Mouse (Mus musculus) kidney, postnatal 0 days (tissue): ENCODE measurements around the gene Triap1. TPM values are rescaled to one million over a fixed set of nuclear protein-coding genes. Genes with fewer than 3 reads are reported as not detected.
A peak's percentile ranks its signal among the peaks of the same experiment; 100 is the strongest.
"Not testable (repeated sequence)": the region's sequence is repeated elsewhere in the genome, so short reads cannot be mapped to it uniquely, and the experiment has no call there.

ENCODE experiments used
- ATAC-seq: fragments of 200-750 bp; cut with Nextera tagmentation; replicated peaks from 2 replicates; pipeline ENCODE4 v1.8.0; 2017; ENCODE audit warnings: low read depth, moderate number of reproducible peaks, moderate TSS enrichment, moderate library complexity; ENCODE audit not compliant: low FRiP score
- DNase-seq: peaks from one replicate; pipeline ENCODE4 v3.0.0-alpha.2; 2016; ENCODE audit warnings: low spot score
- H3K27ac ChIP-seq: fragments of 300-500 bp; sonication (generic); 2 replicates; pipeline ENCODE4 v1.5.1; 2014; ENCODE audit warnings: mild to moderate bottlenecking
- H3K27me3 ChIP-seq: fragments of 300-500 bp; sonication (generic); 2 replicates; pipeline ENCODE4 v1.6.1; 2014; ENCODE audit warnings: low read length, mixed read lengths; ENCODE audit not compliant: insufficient read depth
- H3K36me3 ChIP-seq: fragments of 300-500 bp; sonication (generic); 2 replicates; pipeline ENCODE4 v1.6.1; 2014; ENCODE audit warnings: low read length, mixed read lengths; ENCODE audit not compliant: insufficient read depth
- H3K4me1 ChIP-seq: fragments of 300-500 bp; sonication (generic); replicated peaks from 2 replicates; pipeline ENCODE4 v1.6.1; 2014; ENCODE audit warnings: antibody characterized with exemption, low read length, mixed read lengths; ENCODE audit not compliant: insufficient read depth
- H3K4me2 ChIP-seq: fragments of 300-500 bp; sonication (generic); 2 replicates; pipeline ENCODE4 v1.6.1; 2014; ENCODE audit warnings: mild to moderate bottlenecking, low read length, moderate library complexity, mixed read lengths
- H3K4me3 ChIP-seq: fragments of 300-500 bp; sonication (generic); replicated peaks from 2 replicates; pipeline ENCODE4 v1.5.1; 2014; ENCODE audit warnings: low read depth, low read length
- H3K9ac ChIP-seq: fragments of 300-500 bp; sonication (generic); 2 replicates; pipeline ENCODE4 v1.6.1; 2014; ENCODE audit warnings: low read depth, low read length
- H3K9me3 ChIP-seq: fragments of 300-500 bp; sonication (generic); replicated peaks from 2 replicates; pipeline ENCODE4 v1.6.1; 2016; ENCODE audit warnings: low read length, inconsistent platforms, mixed read lengths
- CTCF ChIP-seq: IDR thresholded peaks from 2 replicates; pipeline ENCODE4 v1.5.1; 2016; ENCODE audit warnings: antibody characterized with exemption, low read depth, mild to moderate bottlenecking, moderate library complexity
- WGBS: fragments of 180-500 bp; shearing (Covaris S2); extraction: QIAGEN DNeasy Blood & Tissue Kit; methylation state at CpG from one replicate; pipeline ENCODE4 v1.1.7; 2014; 5-methylcytosine and 5-hydroxymethylcytosine counted together
- polyA plus RNA-seq: library from polyadenylated mRNA; unstranded; fragments of >200 nt; fragmentation: Nextera tagmentation; extraction: Ambion mirVana; gene quantifications from 2 replicates; pipeline ENCODE4 v1.2.1, GENCODE M21; 2015

Triap1 gene
- polyA plus RNA-seq, 1 experiment from 2014 or later: 59.0 TPM

GRCm38 (mm10) chr5:115301615-115302014 lies 39.4 kb upstream of the Triap1 start:
- peak overlapping the region; percentile 79 for H3K4me3 ChIP-seq
- whole genome bisulfite sequencing: 16% methylated on average over 13 of the region's 13 CpGs
- no peak for ATAC-seq
- H3K36me3 ChIP-seq: peaks cover 15% of the 10 kb centered on the region
- H3K4me2 ChIP-seq: peak overlapping the region; percentile 62
- no peaks in the 10 kb centered on the region for H3K9me3 ChIP-seq
- peak overlapping the region; percentile 54 for H3K27ac ChIP-seq
- DNase-seq: no peak
- TF ChIP-seq CTCF: no peak
- H3K9ac ChIP-seq: peak overlapping the region; percentile 49
- H3K4me1 ChIP-seq: peaks cover 13% of the 10 kb centered on the region; the same call in 1 of the 2 replicates
- no peaks in the 10 kb centered on the region for H3K27me3 ChIP-seq

GRCm38 (mm10) chr5:115302190-115302589 lies 38.8 kb upstream of the Triap1 start:
- not testable (repeated sequence) for H3K27me3 ChIP-seq, H3K9me3 ChIP-seq, DNase-seq, H3K9ac ChIP-seq, ATAC-seq, H3K4me2 ChIP-seq, H3K27ac ChIP-seq, H3K4me3 ChIP-seq, H3K36me3 ChIP-seq
- 74% methylated on average over 3 of the region's 7 CpGs for WGBS
- peaks cover 13% of the 10 kb centered on the region; the same call in 1 of the 2 replicates for H3K4me1 ChIP-seq

- Histone ChIP-seq H3K9ac (no peak overlapping the region), H3K27me3 (no peaks in the 10 kb centered on the region), H3K9me3 (no peaks in the 10 kb centered on the region), H3K4me2 (no peak overlapping the region), H3K27ac (no peak overlapping the region), H3K36me3 (no peaks in the 10 kb centered on the region), H3K4me1 (peaks cover 4% of the 10 kb centered on the region; the same call in 1 of the 2 replicates), H3K4me3 (no peak overlapping the region)
- 88% methylated on average over 4 of the region's 4 CpGs for WGBS
- ATAC-seq: no peak
- DNase-seq: no peak
- TF ChIP-seq CTCF: no peak
Observed at GRCm38 (mm10) chr5:115312354-115312753, 28.7 kb upstream of the Triap1 start.

GRCm38 (mm10) chr5:115312816-115313667 lies 28.0 kb upstream of the Triap1 start:
- no peak for TF ChIP-seq CTCF
- Histone ChIP-seq H3K36me3 (no peaks in the 10 kb centered on the region), H3K27ac (no peak overlapping the region), H3K9ac (no peak overlapping the region), H3K27me3 (no peaks in the 10 kb centered on the region), H3K9me3 (no peaks in the 10 kb centered on the region), H3K4me3 (no peak overlapping the region), H3K4me2 (no peak overlapping the region), H3K4me1 (peaks cover 11% of the 10 kb centered on the region; the same call in 1 of the 2 replicates)
- no peak for ATAC-seq
- 49% methylated on average over 10 of the region's 10 CpGs for WGBS
- DNase-seq: no peak

GRCm38 (mm10) chr5:115313668-115313943 lies 27.4 kb upstream of the Triap1 start:
- Histone ChIP-seq H3K9ac (no peak overlapping the region), H3K4me2 (no peak overlapping the region), H3K9me3 (no peaks in the 10 kb centered on the region), H3K27me3 (no peaks in the 10 kb centered on the region), H3K36me3 (no peaks in the 10 kb centered on the region), H3K27ac (no peak overlapping the region), H3K4me3 (no peak overlapping the region), H3K4me1 (peaks cover 14% of the 10 kb centered on the region; the same call in 1 of the 2 replicates)
- no peak for TF ChIP-seq CTCF
- no peak for ATAC-seq
- 47% methylated on average over 5 of the region's 5 CpGs for WGBS
- DNase-seq: no peak

GRCm38 (mm10) chr5:115316968-115317644 lies 23.9 kb upstream of the Triap1 start:
- Histone ChIP-seq H3K27ac (no peak overlapping the region), H3K36me3 (no peaks in the 10 kb centered on the region), H3K4me1 (peaks cover 17% of the 10 kb centered on the region), H3K4me3 (no peak overlapping the region), H3K4me2 (no peak overlapping the region), H3K27me3 (no peaks in the 10 kb centered on the region), H3K9me3 (no peaks in the 10 kb centered on the region), H3K9ac (0 out of 2 replicates have a peak overlapping the region, but pooled peaks have one; percentile 6)
- no peak for ATAC-seq
- DNase-seq: peak; percentile 28
- 14% methylated on average over 14 of the region's 14 CpGs for WGBS
- no peak for TF ChIP-seq CTCF
